Mouse (Mus musculus) hindbrain, embryonic 13.5 days (tissue): ENCODE data around the gene Nkain2. TPM values are rescaled to one million over a fixed set of nuclear protein-coding genes. Genes with fewer than 3 reads are reported as not detected.

ENCODE experiments used
- ATAC-seq: fragments of 200-750 bp; cut with Nextera tagmentation; 2 replicates; pipeline ENCODE4 v1.8.0; 2017; ENCODE audit warnings: moderate TSS enrichment; ENCODE audit not compliant: low FRiP score
- H3K27ac ChIP-seq: fragments of 300-500 bp; sonication (generic); 2 replicates; pipeline ENCODE4 v1.5.1; 2015; ENCODE audit warnings: inconsistent platforms, mild to moderate bottlenecking, moderate library complexity
- H3K27me3 ChIP-seq: fragments of 300-500 bp; sonication (generic); 2 replicates; pipeline ENCODE4 v1.6.1; 2015; ENCODE audit warnings: mild to moderate bottlenecking, inconsistent platforms
- H3K36me3 ChIP-seq: fragments of 300-500 bp; sonication (generic); 2 replicates; pipeline ENCODE4 v1.6.1; 2015; ENCODE audit warnings: mild to moderate bottlenecking, inconsistent platforms
- H3K4me1 ChIP-seq: fragments of 300-500 bp; sonication (generic); replicated peaks from 2 replicates; pipeline ENCODE4 v1.6.1; 2015; ENCODE audit warnings: inconsistent platforms
- H3K4me2 ChIP-seq: fragments of 300-500 bp; sonication (generic); 2 replicates; pipeline ENCODE4 v1.6.1; 2015; ENCODE audit warnings: inconsistent platforms, mild to moderate bottlenecking, moderate library complexity
- H3K4me3 ChIP-seq: fragments of 300-500 bp; sonication (generic); 2 replicates; pipeline ENCODE4 v1.5.1; 2015; ENCODE audit warnings: mild to moderate bottlenecking, inconsistent platforms
- H3K9ac ChIP-seq: fragments of 300-500 bp; sonication (generic); 2 replicates; pipeline ENCODE4 v1.6.1; 2015; ENCODE audit warnings: mild to moderate bottlenecking, inconsistent platforms
- H3K9me3 ChIP-seq: fragments of 300-500 bp; sonication (generic); 2 replicates; pipeline ENCODE4 v1.6.1; 2016; ENCODE audit warnings: inconsistent platforms
- WGBS: fragments of 180-500 bp; shearing (Covaris S2); methylation state at CpG from one replicate; pipeline ENCODE4 v1.1.7; 2015; 5-methylcytosine and 5-hydroxymethylcytosine counted together
- polyA plus RNA-seq: library from polyadenylated mRNA; unstranded; fragments of >200 nt; fragmentation: Nextera tagmentation; extraction: Ambion mirVana; gene quantifications from 2 replicates; pipeline ENCODE4 v1.2.1, GENCODE M21; 2015

Gene Nkain2
- polyA plus RNA-seq, 1 experiment from 2014 or later, result 9.5 TPM

DNA sequence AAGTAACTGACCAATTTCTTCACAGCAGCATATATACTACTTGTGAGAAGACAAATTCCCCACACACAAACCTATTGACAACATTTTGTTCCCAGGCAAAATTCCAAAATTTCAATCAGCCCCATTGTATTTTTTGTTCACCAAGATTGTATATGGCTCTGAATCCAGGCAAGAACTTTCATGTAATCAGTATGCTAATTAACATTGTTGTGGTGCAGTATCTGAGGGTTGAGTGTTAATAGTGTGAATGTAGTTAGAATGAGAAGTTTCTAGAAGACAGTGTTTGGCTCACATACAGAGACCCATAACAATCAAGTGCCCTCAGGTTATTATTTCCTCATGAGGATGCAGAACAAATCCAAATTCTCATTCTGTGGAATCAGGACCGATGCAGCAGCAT lies 354.2 kb downstream of the Nkain2 start:
- 70% methylated on average over 1 of the region's 1 CpGs for WGBS
- Histone ChIP-seq H3K4me1 (no peaks in the 10 kb centered on the region), H3K9me3 (no peaks in the 10 kb centered on the region), H3K9ac (no peak overlapping the region), H3K4me2 (no peak overlapping the region), H3K27me3 (no peaks in the 10 kb centered on the region), H3K4me3 (no peak overlapping the region), H3K36me3 (no peaks in the 10 kb centered on the region), H3K27ac (no peak overlapping the region)
- no peak for ATAC-seq

DNA sequence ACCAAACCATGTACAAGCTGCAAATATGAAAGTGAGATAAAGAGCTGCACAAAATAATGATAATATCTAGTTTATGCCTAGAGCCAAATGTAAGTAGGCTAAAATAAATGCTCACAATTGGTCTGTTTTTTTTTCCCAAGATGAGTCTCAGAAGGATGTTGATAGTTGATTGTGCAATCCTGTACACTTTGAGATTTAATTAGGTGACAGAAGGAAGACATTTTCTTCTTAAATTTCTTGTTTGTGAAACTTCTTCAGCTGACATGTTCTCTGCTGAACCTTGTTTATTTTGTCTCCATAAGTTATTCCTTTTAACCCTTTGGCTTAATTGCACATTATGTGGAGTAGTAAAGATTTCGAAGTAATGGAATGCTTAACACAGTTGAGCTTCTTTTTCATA lies 379.4 kb downstream of the Nkain2 start:
- Histone ChIP-seq H3K4me2 (no peak overlapping the region), H3K36me3 (no peaks in the 10 kb centered on the region)

DNA sequence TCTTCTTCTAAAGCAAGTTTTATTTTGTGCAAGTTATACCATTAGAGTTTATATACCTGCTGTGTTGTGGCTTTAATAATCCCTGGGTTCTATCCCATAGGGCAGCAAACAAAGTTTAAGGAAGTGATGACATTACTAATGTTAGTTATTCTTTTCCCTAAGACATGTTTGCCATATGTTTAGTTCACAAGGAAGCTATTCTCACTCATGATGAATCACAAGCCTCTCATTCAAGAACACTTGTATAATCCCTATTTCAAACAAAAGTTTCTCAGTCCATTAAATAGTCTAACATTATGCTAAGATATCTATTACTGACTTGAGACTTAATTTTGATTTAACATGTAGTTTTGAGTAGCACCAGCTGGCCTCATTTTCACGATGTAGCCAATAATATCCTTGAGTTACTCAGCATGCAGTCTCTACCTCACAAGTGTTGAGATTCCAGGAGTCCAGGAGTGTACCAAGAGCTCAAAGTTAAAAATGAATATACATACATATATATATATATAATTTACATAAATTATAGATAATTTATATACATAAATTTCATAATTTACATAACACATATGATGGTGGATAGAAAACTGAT lies 395.6 kb downstream of the Nkain2 start:
- WGBS, result 78% methylated on average over 1 of the region's 1 CpGs
- Histone ChIP-seq H3K27me3 (no peaks in the 10 kb centered on the region), H3K27ac (no peak overlapping the region), H3K4me1 (no peaks in the 10 kb centered on the region), H3K4me2 (no peak overlapping the region), H3K4me3 (no peak overlapping the region), H3K9ac (no peak overlapping the region), H3K9me3 (no peaks in the 10 kb centered on the region), H3K36me3 (no peaks in the 10 kb centered on the region)
- ATAC-seq, result no peak

More for the DNA sequence above, 379.4 kb downstream of the Nkain2 start:
- 88% methylated on average over 1 of the region's 1 CpGs for WGBS
- Histone ChIP-seq H3K9me3 (no peaks in the 10 kb centered on the region), H3K9ac (no peak overlapping the region), H3K4me3 (no peak overlapping the region), H3K4me1 (no peaks in the 10 kb centered on the region), H3K27ac (no peak overlapping the region), H3K27me3 (no peaks in the 10 kb centered on the region)
- no peak for ATAC-seq

DNA sequence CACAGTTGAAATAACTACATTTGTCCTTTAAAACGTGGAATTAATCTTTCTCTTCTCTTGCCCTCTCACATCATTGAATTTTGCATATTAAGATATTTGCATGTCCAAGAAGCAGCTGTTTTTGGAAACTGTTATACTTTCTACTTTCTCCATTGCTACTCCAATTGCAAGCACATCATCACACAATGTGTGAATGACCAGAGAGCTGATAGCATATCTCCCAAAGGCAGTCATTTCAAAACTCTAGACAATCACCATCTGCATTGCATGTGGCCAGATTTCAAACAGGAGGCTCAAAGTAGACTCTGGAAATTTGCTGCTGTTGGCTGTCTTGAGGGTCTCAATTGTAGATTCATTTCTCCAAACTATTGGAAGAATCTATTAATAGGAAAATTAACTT lies 396.7 kb downstream of the Nkain2 start:
- H3K27ac ChIP-seq, result no peak overlapping the region
- H3K4me2 ChIP-seq, result no peak overlapping the region
- 93% methylated on average over 1 of the region's 1 CpGs for WGBS
- H3K36me3 ChIP-seq, result no peaks in the 10 kb centered on the region
- no peak overlapping the region for H3K9ac ChIP-seq
- no peak for ATAC-seq
- H3K4me3 ChIP-seq, result no peak overlapping the region
- H3K27me3 ChIP-seq, result no peaks in the 10 kb centered on the region
- no peaks in the 10 kb centered on the region for H3K4me1 ChIP-seq
- H3K9me3 ChIP-seq, result no peaks in the 10 kb centered on the region

DNA sequence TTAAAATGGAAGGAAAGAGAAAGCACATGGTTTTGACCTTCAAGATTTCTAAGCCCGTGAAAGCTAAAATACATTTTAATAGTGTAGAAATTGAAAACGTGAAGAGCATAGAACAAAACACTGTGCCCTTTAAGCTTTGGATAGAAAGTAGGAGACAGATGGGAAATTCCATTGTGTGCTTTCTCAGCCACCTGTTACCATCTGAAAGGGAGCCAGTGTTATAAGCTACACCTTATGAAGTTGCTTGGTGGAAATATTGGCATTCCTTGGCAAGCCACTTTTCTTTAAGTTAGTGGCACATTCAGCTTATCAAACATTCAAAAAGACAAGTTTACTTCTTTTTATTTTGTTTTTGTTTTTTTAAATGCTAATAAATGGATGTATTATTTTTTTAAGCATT lies 427.5 kb downstream of the Nkain2 start:
- 77% methylated on average over 2 of the region's 2 CpGs for WGBS
- Histone ChIP-seq H3K9me3 (no peaks in the 10 kb centered on the region), H3K27ac (no peak overlapping the region), H3K9ac (no peak overlapping the region), H3K4me2 (no peak overlapping the region), H3K4me1 (no peaks in the 10 kb centered on the region), H3K36me3 (no peaks in the 10 kb centered on the region), H3K4me3 (no peak overlapping the region), H3K27me3 (no peaks in the 10 kb centered on the region)
- ATAC-seq, result no peak

DNA sequence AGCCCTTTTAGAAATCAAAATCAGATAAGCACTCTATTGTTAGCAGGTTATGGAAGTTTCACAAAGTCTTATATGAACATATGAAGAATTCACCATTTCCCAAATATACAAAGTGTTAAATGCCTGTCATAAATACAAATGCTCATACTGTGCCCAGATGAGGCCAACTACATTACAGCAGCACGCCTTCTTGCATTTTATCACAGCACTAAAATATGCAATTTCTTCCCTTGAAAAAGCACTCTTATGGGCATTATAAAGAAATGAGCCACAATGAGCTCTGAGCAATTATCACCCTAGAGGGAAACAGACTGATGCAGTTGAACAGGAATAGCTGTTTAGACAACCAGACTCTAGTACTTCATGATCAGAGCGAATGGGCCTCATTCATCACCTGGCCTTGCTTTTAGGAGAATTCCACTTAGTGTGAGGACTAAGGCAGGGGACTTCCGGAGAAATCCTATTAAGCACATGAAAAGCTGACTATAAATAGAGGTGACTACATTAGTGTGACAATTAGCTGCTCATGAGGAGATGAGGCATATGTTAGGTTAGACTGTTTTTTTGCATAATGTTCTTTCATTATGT lies 450.2 kb downstream of the Nkain2 start:
- WGBS, result 69% methylated on average over 3 of the region's 3 CpGs
- H3K27me3 ChIP-seq, result no peaks in the 10 kb centered on the region
- H3K9ac ChIP-seq, result no peak overlapping the region
- H3K4me3 ChIP-seq, result no peak overlapping the region
- no peaks in the 10 kb centered on the region for H3K9me3 ChIP-seq
- H3K36me3 ChIP-seq, result no peaks in the 10 kb centered on the region
- no peak overlapping the region for H3K27ac ChIP-seq
- no peaks in the 10 kb centered on the region for H3K4me1 ChIP-seq
- 0 out of 2 replicates have a peak, but pooled peaks have one; percentile 52 for ATAC-seq
- no peak overlapping the region for H3K4me2 ChIP-seq

DNA sequence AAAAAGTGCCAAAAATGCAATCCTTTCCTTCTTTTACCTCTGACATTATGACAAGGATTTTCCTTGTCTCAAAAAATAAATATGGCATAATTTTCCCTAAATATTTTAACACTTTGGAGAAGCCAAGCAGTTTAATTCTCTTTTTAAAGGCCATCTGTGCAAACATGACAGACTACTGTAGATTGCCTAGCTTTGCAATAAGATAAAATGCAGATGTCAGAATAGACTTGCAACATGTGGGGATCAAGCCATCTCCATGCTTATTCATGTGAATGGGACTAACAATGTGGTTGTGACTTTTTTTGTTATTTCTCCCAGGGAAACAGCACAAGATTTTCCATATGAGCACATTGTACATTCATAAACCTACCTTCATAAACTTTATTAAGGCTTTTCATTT lies 476.0 kb downstream of the Nkain2 start:
- no peak overlapping the region for H3K4me3 ChIP-seq
- H3K36me3 ChIP-seq, result no peaks in the 10 kb centered on the region
- H3K4me1 ChIP-seq, result no peaks in the 10 kb centered on the region
- H3K9ac ChIP-seq, result no peak overlapping the region
- no peaks in the 10 kb centered on the region for H3K27me3 ChIP-seq
- no peak for ATAC-seq
- H3K27ac ChIP-seq, result no peak overlapping the region
- H3K9me3 ChIP-seq, result no peaks in the 10 kb centered on the region
- H3K4me2 ChIP-seq, result no peak overlapping the region

DNA sequence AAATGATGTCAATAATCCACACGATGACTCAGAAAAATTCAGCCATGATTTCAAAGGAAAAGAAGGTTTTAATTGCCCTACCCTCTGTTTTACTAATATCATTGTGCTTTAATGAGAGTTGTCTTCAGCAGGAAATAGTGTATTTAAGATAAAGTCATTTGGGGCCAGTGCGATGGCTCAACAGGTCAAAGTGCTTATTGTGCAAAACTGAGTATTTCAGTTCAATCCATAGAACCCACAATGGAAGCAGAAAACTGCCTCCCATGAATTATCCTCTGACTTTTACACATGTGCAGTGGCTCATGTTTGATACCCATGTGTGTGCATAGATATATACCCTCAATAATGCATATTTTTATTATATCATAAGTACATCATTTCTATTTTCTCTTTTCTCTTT lies 478.9 kb downstream of the Nkain2 start:
- no peak overlapping the region for H3K4me3 ChIP-seq
- H3K9ac ChIP-seq, result no peak overlapping the region
- no peak overlapping the region for H3K27ac ChIP-seq
- 90% methylated on average over 2 of the region's 2 CpGs for WGBS
- no peaks in the 10 kb centered on the region for H3K9me3 ChIP-seq
- H3K36me3 ChIP-seq, result no peaks in the 10 kb centered on the region
- H3K4me2 ChIP-seq, result no peak overlapping the region
- no peaks in the 10 kb centered on the region for H3K27me3 ChIP-seq
- no peaks in the 10 kb centered on the region for H3K4me1 ChIP-seq
- ATAC-seq, result no peak

DNA sequence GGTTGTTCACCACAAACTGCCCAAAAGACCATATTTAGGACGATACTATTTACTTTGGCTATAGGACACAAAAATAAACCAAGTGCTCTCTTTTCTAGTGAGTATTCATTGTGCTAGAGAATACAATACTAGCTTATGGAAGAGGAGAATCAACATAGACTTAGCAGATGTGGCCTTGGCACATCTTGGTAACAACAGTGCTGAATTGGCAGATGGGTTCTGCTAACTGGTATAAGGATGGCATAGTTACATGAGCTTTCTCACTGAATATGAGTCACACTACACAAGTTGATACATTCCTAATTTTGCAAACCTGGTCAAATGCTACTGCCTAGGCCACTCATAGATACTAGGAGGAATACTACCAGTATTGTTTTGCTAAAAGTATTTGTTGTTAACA lies 489.3 kb downstream of the Nkain2 start:
- no peaks in the 10 kb centered on the region for H3K36me3 ChIP-seq
- no peak overlapping the region for H3K4me3 ChIP-seq
- H3K4me1 ChIP-seq, result no peaks in the 10 kb centered on the region
- no peak overlapping the region for H3K4me2 ChIP-seq
- no peak overlapping the region for H3K9ac ChIP-seq
- H3K27ac ChIP-seq, result no peak overlapping the region
- no peaks in the 10 kb centered on the region for H3K27me3 ChIP-seq
- no peak for ATAC-seq
- H3K9me3 ChIP-seq, result no peaks in the 10 kb centered on the region
- WGBS, result 88% methylated on average over 1 of the region's 1 CpGs

DNA sequence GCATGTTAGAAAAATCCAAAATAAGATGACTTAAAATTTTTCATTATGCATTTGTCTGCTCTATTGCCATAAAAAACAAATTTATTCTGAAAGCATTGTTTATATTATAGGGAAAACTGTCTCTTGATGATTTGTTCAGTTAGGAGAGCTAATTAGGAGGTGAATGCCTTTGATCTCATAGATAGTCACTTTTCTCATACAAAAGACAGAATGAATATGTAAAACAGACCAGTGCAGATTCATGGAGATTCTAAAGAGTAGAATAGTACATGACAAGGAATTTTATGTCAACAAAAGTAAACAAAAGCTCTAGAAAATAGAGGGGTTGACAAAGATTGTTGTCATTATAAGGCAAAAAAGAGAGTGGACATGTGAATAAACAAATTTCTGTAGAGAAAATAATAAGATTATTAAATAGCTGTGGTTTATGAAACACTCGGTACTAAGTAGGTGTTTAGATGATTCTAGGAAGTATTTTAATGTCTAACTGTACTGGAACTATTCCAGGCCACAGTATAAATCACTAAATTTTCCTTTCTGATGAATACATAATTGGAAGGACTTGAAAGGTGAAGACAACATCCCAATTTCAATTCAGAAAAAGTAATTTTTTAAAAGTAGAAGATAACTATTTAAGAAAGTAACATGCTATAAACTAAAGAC lies 496.3 kb downstream of the Nkain2 start:
- H3K27me3 ChIP-seq, result no peaks in the 10 kb centered on the region
- no peaks in the 10 kb centered on the region for H3K4me1 ChIP-seq
- no peak overlapping the region for H3K27ac ChIP-seq
- 96% methylated on average over 1 of the region's 1 CpGs for WGBS
- H3K9ac ChIP-seq, result no peak overlapping the region
- H3K4me3 ChIP-seq, result no peak overlapping the region
- H3K36me3 ChIP-seq, result no peaks in the 10 kb centered on the region
- no peaks in the 10 kb centered on the region for H3K9me3 ChIP-seq
- ATAC-seq, result no peak
- no peak overlapping the region for H3K4me2 ChIP-seq

DNA sequence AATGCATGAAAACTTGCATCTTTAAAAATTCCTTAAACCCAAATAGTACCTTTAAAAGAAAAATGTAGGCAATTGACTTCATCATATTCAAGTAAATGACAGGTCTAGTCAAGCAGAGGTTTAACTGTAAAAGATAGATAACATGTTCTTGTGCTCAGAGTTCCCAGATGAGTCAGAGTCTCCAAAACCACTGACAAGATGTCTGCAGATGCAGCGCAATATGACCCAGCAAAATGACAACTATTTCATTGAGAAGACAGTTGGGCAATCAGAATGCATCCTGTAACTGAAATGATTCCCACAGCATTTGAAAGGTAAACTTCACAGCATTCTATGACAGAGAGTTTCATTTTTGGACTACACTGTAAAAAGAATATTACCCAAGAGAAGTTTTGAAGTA lies 496.9 kb downstream of the Nkain2 start:
- no peaks in the 10 kb centered on the region for H3K9me3 ChIP-seq
- no peak overlapping the region for H3K27ac ChIP-seq
- ATAC-seq, result no peak
- 93% methylated on average over 1 of the region's 1 CpGs for WGBS
- H3K4me3 ChIP-seq, result no peak overlapping the region
- H3K36me3 ChIP-seq, result no peaks in the 10 kb centered on the region
- no peaks in the 10 kb centered on the region for H3K4me1 ChIP-seq
- H3K4me2 ChIP-seq, result no peak overlapping the region
- no peak overlapping the region for H3K9ac ChIP-seq
- H3K27me3 ChIP-seq, result no peaks in the 10 kb centered on the region

DNA sequence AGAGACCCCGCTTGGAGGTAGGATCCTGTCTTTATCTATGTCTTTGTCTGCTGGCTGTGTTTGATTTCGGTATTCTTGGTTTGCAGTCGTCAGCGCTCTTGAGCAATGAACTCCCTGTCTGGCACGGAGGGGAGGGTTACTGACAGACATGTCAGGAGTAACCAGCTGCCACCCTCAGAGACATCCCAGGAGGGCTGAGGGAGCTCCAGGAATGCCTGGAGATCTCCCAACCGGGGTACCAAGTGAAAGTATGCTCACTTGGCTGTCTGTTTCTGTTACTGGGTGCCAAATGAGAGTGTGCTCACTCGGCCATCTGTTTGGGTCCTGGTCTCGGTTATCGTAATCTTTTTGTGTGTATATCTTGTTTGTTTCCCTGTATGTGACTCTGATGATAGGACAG lies 577.5 kb downstream of the Nkain2 start:
- 94% methylated on average over 9 of the region's 9 CpGs for WGBS
- Histone ChIP-seq H3K9ac (no peak overlapping the region), H3K36me3 (no peaks in the 10 kb centered on the region), H3K4me1 (no peaks in the 10 kb centered on the region), H3K27me3 (no peaks in the 10 kb centered on the region), H3K4me3 (no peak overlapping the region), H3K27ac (no peak overlapping the region), H3K9me3 (peaks cover 16% of the 10 kb centered on the region), H3K4me2 (no peak overlapping the region)
- ATAC-seq, result no peak

DNA sequence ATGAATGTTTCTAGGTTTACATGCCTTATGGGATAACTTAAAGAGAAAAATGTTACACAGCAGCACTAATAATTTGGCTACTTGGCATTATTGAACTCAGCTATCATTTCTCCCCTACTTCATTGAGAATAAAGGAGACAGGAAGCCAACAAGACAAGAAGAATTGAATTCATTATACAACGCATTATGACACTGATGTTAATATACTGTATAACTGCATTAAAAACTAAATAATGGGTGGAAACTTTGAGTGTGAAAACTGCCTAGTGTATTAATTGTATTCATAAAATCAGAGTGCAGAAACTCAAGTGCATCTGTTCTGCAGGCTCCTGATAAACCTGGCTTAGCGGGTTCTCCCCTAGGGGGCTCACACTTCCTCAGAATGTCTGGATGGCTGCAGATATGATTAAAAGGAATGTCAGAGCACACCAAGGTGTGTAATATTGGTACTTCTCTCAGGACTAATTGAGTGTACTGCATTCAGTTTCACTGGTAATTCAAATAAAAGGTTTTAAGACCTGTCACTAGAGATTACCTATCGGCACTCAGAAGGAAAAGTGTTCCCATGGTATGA lies 589.2 kb downstream of the Nkain2 start:
- no peak overlapping the region for H3K9ac ChIP-seq
- H3K4me2 ChIP-seq, result no peak overlapping the region
- 84% methylated on average over 3 of the region's 3 CpGs for WGBS
- no peaks in the 10 kb centered on the region for H3K9me3 ChIP-seq
- no peak overlapping the region for H3K4me3 ChIP-seq
- H3K27ac ChIP-seq, result no peak overlapping the region
- peak; percentile 59 for ATAC-seq
- H3K36me3 ChIP-seq, result no peaks in the 10 kb centered on the region
- H3K27me3 ChIP-seq, result no peaks in the 10 kb centered on the region
- H3K4me1 ChIP-seq, result no peaks in the 10 kb centered on the region
